Mouse (Mus musculus) kidney, postnatal 4 days (tissue): ENCODE measurements around the gene Arhgef25.

Source experiments
- DNase-seq, 2 experiments: peaks; one replicate each; pipeline ENCODE4 v3.0.0; 2021; ENCODE audit warnings: mixed read lengths in 2 of 2

Gene Arhgef25

GRCm38 (mm10) chr10:127135118-127135836 is 54.6 kb downstream of the Arhgef25 start:
- DNase-seq, result no peak

GRCm38 (mm10) chr10:127134394-127135035 is 55.4 kb downstream of the Arhgef25 start:
- peak in 1 of 2 experiments; percentile 43 for DNase-seq
